Mouse (Mus musculus): ENCODE results near the gene Ttc28. TPM values are rescaled to one million over a fixed set of nuclear protein-coding genes. Genes with fewer than 3 reads are reported as not detected.
A peak's percentile ranks its signal among the peaks of the same experiment; 100 is the strongest.

Ttc28 gene
- polyA plus RNA-seq, 1 experiment from 2014 or later, result 2.9 TPM

DNA sequence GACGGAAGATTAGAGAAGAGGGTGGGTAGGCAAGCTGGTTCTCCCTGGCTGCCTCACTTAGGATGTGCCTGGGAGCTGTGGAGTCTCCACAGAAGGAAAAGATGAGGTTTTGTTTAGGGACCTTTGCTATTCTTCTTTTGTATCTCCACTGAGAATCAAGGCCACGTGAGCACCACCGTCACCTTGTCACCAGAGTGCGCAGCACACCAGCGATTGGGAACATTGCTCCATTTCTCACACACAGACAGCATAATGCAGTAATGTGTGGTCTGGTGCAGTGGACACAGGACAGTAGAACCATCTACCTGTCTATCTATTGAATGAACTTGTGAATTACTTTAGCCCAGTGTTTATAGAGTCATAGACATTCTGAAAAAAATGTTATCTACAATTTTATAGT is 121.3 kb downstream of the Ttc28 start:
- ATAC-seq, result no peak
- TF ChIP-seq CTCF (IDR thresholded peaks at IDR 0.05; ENCODE audit: low read depth), result peak; percentile 56
- Histone ChIP-seq H3K4me2 (replicated peaks; ENCODE audit: low read depth) (no peak overlapping the region), H3K27me3 (replicated peaks; ENCODE audit: control insufficient read depth, insufficient read depth, low read length) (no peaks in the 10 kb centered on the region), H3K4me1 (replicated peaks; ENCODE audit: control insufficient read depth, insufficient read depth, low read length) (no peaks in the 10 kb centered on the region), H3K27ac (ENCODE audit: low read depth, low read length) (no peak overlapping the region), H3K9me3 (ENCODE audit: control insufficient read depth) (no peaks in the 10 kb centered on the region), H3K9ac (ENCODE audit: low read depth, low read length) (no peak overlapping the region), H3K36me3 (ENCODE audit: control insufficient read depth, insufficient read depth) (no peaks in the 10 kb centered on the region), H3K4me3 (ENCODE audit: low read depth, low read length) (no peak overlapping the region)
- 84% methylated on average over 5 of the region's 5 CpGs for WGBS

DNA sequence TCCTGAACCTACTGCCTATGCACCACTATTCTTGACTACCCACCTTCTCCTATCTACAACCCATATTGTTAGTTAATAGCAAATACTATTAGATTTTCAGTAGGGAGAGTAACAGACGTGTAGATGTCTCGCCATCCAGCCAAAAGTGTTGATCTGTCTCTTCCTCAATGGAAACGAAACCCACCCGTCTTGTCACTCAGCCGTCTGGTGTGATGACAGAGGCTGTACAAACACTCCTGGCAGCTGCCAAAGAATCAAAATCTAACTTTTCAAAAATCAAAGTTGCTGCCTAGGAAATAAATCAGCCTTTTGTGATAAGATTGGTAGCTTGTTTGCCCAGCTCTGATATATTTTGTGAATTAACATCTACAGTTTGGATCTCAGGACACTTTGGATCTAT is 123.6 kb downstream of the Ttc28 start:
- ATAC-seq, result no peak
- H3K27me3 ChIP-seq (replicated peaks; ENCODE audit: control insufficient read depth, insufficient read depth, low read length), result no peaks in the 10 kb centered on the region
- 89% methylated on average over 5 of the region's 5 CpGs for WGBS

DNA sequence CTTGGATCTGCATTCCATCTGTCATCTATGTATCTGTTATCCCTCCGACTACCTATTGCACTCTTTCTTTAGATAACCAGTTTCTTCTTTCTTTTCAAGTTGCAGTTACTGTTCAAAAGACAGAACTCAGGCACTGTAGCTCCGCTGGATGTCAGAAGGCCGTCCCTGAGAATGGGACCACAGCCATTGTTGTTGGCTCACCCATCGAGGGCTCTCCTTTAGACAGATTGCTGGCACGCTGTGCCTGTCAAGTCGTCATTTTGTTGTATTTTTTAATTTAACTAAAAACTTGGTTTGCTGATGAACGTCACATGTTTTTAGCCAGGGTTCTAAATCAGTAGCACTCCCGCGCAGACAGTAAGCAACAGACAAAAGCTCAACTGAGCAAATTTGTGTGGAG is 124.1 kb downstream of the Ttc28 start:
- H3K4me2 ChIP-seq (replicated peaks; ENCODE audit: low read depth), result no peak overlapping the region
- no peak for ATAC-seq
- no peak overlapping the region for H3K27ac ChIP-seq (ENCODE audit: low read depth, low read length)
- H3K4me3 ChIP-seq (ENCODE audit: low read depth, low read length), result no peak overlapping the region
- H3K9ac ChIP-seq (ENCODE audit: low read depth, low read length), result no peak overlapping the region
- no peak for TF ChIP-seq CTCF (IDR thresholded peaks at IDR 0.05; ENCODE audit: low read depth)
- no peaks in the 10 kb centered on the region for H3K4me1 ChIP-seq (replicated peaks; ENCODE audit: control insufficient read depth, insufficient read depth, low read length)
- 96% methylated on average over 9 of the region's 9 CpGs for WGBS
- no peaks in the 10 kb centered on the region for H3K36me3 ChIP-seq (ENCODE audit: control insufficient read depth, insufficient read depth)
- no peaks in the 10 kb centered on the region for H3K9me3 ChIP-seq (ENCODE audit: control insufficient read depth)
- H3K27me3 ChIP-seq (replicated peaks; ENCODE audit: control insufficient read depth, insufficient read depth, low read length), result no peaks in the 10 kb centered on the region

More for the DNA sequence above, 123.6 kb downstream of the Ttc28 start:
- Histone ChIP-seq H3K9ac (ENCODE audit: low read depth, low read length) (no peak overlapping the region), H3K27ac (ENCODE audit: low read depth, low read length) (no peak overlapping the region), H3K4me3 (ENCODE audit: low read depth, low read length) (no peak overlapping the region), H3K36me3 (ENCODE audit: control insufficient read depth, insufficient read depth) (no peaks in the 10 kb centered on the region), H3K9me3 (ENCODE audit: control insufficient read depth) (no peaks in the 10 kb centered on the region), H3K4me2 (replicated peaks; ENCODE audit: low read depth) (no peak overlapping the region), H3K4me1 (replicated peaks; ENCODE audit: control insufficient read depth, insufficient read depth, low read length) (no peaks in the 10 kb centered on the region)
- no peak for TF ChIP-seq CTCF (IDR thresholded peaks at IDR 0.05; ENCODE audit: low read depth)

DNA sequence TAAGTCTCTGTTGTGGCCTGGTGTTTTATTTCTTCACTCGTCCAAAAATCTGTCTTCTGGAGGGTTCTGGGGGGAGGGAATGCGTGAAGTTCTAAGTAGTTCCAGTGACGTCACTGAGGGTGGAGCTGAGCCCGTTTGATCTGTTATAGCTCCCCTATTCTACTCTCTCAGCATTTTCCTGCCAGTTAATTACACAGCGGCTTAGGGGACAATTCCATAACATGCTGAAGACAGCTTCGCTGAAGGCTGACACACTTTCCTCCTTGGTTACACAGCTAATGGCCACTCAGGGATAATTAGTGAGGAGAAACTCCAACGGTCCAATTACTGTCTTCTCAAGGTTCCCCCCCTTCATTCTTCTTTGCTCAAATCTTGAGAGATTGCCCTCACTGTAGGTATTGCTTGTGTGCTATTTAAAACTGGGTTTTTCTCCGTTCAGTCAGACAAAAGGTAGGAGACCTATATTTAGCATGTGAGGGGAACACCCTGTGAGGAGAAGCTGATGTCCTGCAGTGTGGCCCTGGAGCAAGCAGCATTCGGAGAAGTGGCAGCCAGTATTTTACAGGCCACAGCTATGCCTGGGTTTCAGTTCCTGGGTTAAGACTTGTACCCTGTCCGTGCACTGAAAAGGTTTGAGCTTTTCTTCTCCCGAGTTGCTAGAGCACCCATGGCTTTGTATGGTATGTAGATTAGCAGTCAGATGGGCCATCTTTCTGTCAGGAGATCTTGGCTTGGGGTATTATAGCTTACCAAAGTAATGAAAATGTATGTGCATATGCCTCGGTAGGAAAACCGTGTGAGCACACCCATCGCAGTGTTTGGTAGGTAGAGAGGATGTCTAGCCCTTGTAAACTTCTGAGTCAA is 126.9 kb downstream of the Ttc28 start:
- Histone ChIP-seq H3K27me3 (replicated peaks; ENCODE audit: control insufficient read depth, insufficient read depth, low read length) (no peaks in the 10 kb centered on the region), H3K4me2 (replicated peaks; ENCODE audit: low read depth) (no peak overlapping the region), H3K27ac (ENCODE audit: low read depth, low read length) (no peak overlapping the region), H3K4me1 (replicated peaks; ENCODE audit: control insufficient read depth, insufficient read depth, low read length) (no peaks in the 10 kb centered on the region), H3K9ac (ENCODE audit: low read depth, low read length) (no peak overlapping the region), H3K4me3 (ENCODE audit: low read depth, low read length) (no peak overlapping the region), H3K36me3 (ENCODE audit: control insufficient read depth, insufficient read depth) (no peaks in the 10 kb centered on the region), H3K9me3 (ENCODE audit: control insufficient read depth) (no peaks in the 10 kb centered on the region)
- no peak for ATAC-seq
- 65% methylated on average over 14 of the region's 14 CpGs for WGBS
- no peak for TF ChIP-seq CTCF (IDR thresholded peaks at IDR 0.05; ENCODE audit: low read depth)

DNA sequence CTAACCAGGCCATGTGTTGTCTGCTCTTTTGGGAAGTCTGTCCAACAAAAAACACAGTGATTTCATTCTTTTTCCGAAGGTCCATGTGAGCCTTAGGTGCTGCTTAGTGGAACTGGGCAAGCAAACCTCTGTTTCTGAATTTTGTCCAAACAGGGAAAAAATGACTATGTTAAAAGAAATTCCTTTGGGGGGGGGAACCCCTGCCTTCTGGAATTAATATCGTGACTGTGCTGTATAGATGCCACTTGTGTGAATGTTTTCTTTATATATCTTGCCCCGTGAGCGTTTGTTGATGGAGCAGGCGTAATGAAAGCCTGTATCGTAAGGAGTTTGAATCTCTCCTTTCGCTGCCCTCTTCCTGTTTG is 127.5 kb downstream of the Ttc28 start:
- no peak for TF ChIP-seq CTCF (IDR thresholded peaks at IDR 0.05; ENCODE audit: low read depth)
- no peak overlapping the region for H3K4me3 ChIP-seq (ENCODE audit: low read depth, low read length)
- no peaks in the 10 kb centered on the region for H3K27me3 ChIP-seq (replicated peaks; ENCODE audit: control insufficient read depth, insufficient read depth, low read length)
- WGBS, result 63% methylated on average over 7 of the region's 7 CpGs
- no peak overlapping the region for H3K4me2 ChIP-seq (replicated peaks; ENCODE audit: low read depth)
- no peak overlapping the region for H3K27ac ChIP-seq (ENCODE audit: low read depth, low read length)
- ATAC-seq, result no peak
- no peaks in the 10 kb centered on the region for H3K4me1 ChIP-seq (replicated peaks; ENCODE audit: control insufficient read depth, insufficient read depth, low read length)
- H3K36me3 ChIP-seq (ENCODE audit: control insufficient read depth, insufficient read depth), result no peaks in the 10 kb centered on the region
- H3K9ac ChIP-seq (ENCODE audit: low read depth, low read length), result no peak overlapping the region
- no peaks in the 10 kb centered on the region for H3K9me3 ChIP-seq (ENCODE audit: control insufficient read depth)

DNA sequence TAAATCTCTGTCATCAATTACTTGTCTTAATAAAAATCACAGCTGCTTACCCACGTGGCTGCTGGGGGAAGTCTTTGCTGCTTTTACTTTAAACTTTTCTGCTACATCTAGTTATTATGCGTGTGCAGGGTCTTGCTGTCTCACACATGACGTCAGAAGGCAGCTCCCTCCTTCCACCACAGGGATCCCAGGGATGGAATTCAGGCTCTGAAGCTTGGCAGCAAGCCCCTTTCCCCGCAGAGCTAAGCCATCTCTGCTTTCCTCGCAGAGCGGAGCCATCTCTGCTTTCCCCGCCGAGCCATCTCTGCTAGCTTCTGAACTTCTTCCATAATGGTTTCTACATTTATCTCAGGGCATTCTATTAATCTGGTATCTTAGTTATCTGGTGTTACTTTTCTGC is 128.3 kb downstream of the Ttc28 start:
- H3K27ac ChIP-seq (ENCODE audit: low read depth, low read length), result no peak overlapping the region
- H3K4me2 ChIP-seq (replicated peaks; ENCODE audit: low read depth), result no peak overlapping the region
- H3K36me3 ChIP-seq (ENCODE audit: control insufficient read depth, insufficient read depth), result no peaks in the 10 kb centered on the region
- TF ChIP-seq CTCF (IDR thresholded peaks at IDR 0.05; ENCODE audit: low read depth), result no peak
- no peaks in the 10 kb centered on the region for H3K9me3 ChIP-seq (ENCODE audit: control insufficient read depth)
- no peak for ATAC-seq
- 72% methylated on average over 8 of the region's 8 CpGs for WGBS
- H3K4me3 ChIP-seq (ENCODE audit: low read depth, low read length), result no peak overlapping the region
- H3K9ac ChIP-seq (ENCODE audit: low read depth, low read length), result no peak overlapping the region
- no peaks in the 10 kb centered on the region for H3K27me3 ChIP-seq (replicated peaks; ENCODE audit: control insufficient read depth, insufficient read depth, low read length)
- no peaks in the 10 kb centered on the region for H3K4me1 ChIP-seq (replicated peaks; ENCODE audit: control insufficient read depth, insufficient read depth, low read length)

All from intestine, postnatal 0 days (tissue).